Mouse (Mus musculus) lung, postnatal 0 days (tissue): ENCODE data around the gene Amfr.
"Not testable (repeated sequence)": the region's sequence is repeated elsewhere in the genome, so short reads cannot be mapped to it uniquely, and the experiment has no call there.

Source experiments
- CTCF ChIP-seq: IDR thresholded peaks from 2 replicates; pipeline ENCODE4 v1.5.1; 2016; ENCODE audit warnings: antibody characterized with exemption, mild to moderate bottlenecking
- EP300 ChIP-seq: IDR thresholded peaks from 2 replicates; pipeline ENCODE4 v1.6.1; 2016; ENCODE audit warnings: antibody characterized with exemption, mild to moderate bottlenecking, control low read depth

DNA sequence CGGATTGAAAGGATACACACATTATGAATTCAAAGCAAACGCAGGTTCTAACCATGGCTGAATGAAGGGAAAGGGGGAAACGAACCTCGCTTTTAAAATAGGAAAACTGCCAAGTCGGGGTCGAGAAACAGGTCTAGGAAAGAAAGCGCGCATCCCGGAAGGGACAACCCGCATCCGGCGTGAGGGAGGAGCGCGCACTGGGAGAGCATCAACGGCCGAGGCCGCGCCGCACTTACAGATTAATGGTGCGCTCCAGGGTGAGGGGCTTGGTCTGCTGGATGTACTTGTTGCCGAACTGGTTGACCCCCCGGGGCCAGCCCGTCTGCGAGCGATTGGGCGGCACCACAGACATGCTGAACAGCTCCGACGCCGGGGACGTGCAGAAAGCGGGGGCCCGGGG lies 23.9 kb upstream of the Amfr start:
- TF ChIP-seq CTCF, EP300: not testable (repeated sequence)
